Mouse (Mus musculus): ENCODE results near the gene Myo6. TPM values are rescaled to one million over a fixed set of nuclear protein-coding genes. Genes with fewer than 3 reads are reported as not detected.

Myo6 gene
- polyA plus RNA-seq (2014; fragmentation: Nextera tagmentation; extraction: Ambion mirVana) = 50.6 and 54.9 TPM in 2 replicates

DNA sequence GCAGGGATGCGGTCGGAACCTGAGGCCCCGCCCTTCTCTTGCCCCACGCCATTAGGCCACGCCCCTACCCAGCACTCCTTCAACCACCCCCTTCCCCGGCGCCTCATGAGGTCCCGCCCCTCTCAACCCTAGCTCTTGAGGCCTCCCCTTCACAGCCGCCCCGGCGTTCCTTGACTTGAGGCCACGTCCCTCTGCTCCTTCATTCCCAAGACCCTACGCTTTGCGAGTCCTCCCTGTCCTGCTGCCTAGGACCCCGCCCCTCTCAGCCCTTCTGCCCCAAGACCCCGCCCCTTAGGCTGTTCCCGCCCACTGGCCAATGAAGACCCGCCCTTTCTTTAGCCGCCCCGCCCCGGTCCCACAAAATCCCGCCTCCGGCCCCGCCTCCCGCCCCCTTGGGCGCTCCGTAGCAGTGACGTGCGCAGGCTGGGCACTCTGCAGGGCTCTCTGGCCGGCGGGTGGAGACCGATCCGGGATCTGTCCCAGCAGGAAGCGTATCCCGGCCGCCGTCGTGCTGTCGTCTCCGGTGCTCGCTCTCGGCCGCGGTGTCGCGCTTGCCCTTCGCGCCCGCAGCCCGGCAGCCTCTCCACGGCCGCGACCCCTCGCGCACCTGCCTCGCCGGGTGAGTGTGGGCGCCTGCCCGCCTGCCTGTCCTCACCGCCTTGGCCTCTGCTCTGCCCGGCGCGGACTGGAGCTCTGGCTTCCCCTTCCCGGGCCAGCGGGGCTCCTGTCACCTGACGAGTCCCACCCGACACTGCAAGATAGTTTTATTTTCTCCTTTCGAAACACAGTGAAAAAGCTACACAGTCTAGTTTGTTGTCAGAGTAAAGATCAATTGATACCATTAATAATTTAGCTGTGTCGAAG, at the start of gene Myo6:
Gene Myo6, plus strand, starts transcription at position 421 of the 864 bp plus-strand sequence.
- Histone ChIP-seq H3K4me2 (replicated peaks; ENCODE audit: low read depth, low read length) (peak within 1 kb of the TSS; percentile 75), H3K27me3 (ENCODE audit: control insufficient read depth, insufficient read depth, low read length) (no peaks in the 10 kb centered on the region), H3K9ac (replicated peaks; ENCODE audit: low read depth, low read length) (peak within 1 kb of the TSS; percentile 92), H3K27ac (ENCODE audit: low read length) (peak within 1 kb of the TSS; percentile 86), H3K36me3 (ENCODE audit: control insufficient read depth, insufficient read depth, low read length) (no peaks in the 10 kb centered on the region), H3K4me3 (ENCODE audit: low read depth, low read length) (peak within 1 kb of the TSS; percentile 89), H3K4me1 (ENCODE audit: control insufficient read depth, insufficient read depth, low read length) (peaks cover 7% of the 10 kb centered on the region; the same call in 1 of the 2 replicates), H3K9me3 (ENCODE audit: control insufficient read depth, low read depth, low read length) (no peaks in the 10 kb centered on the region)
- peak; percentile 98 for ATAC-seq (ENCODE audit: insufficient number of reproducible peaks, insufficient read depth, low FRiP score, low read depth)
- under 1% methylated on average over 68 of the region's 69 CpGs for WGBS

- Histone ChIP-seq H3K4me3 (ENCODE audit: low read depth, low read length) (no peak overlapping the region), H3K27me3 (ENCODE audit: control insufficient read depth, insufficient read depth, low read length) (no peaks in the 10 kb centered on the region), H3K27ac (ENCODE audit: low read length) (no peak overlapping the region), H3K9me3 (ENCODE audit: control insufficient read depth, low read depth, low read length) (no peaks in the 10 kb centered on the region), H3K4me1 (ENCODE audit: control insufficient read depth, insufficient read depth, low read length) (no peaks in the 10 kb centered on the region), H3K36me3 (ENCODE audit: control insufficient read depth, insufficient read depth, low read length) (peaks cover 47% of the 10 kb centered on the region), H3K4me2 (replicated peaks; ENCODE audit: low read depth, low read length) (no peak overlapping the region), H3K9ac (replicated peaks; ENCODE audit: low read depth, low read length) (no peak overlapping the region)
- no peak for ATAC-seq (ENCODE audit: insufficient number of reproducible peaks, insufficient read depth, low FRiP score, low read depth)
- WGBS = 76% methylated on average over 10 of the region's 10 CpGs
These were observed 18.7 kb upstream of the Myo6 start for GRCm38 (mm10) chr9:80145992-80146587.

- WGBS = 83% methylated on average over 5 of the region's 5 CpGs
- Histone ChIP-seq H3K4me2 (replicated peaks; ENCODE audit: low read depth, low read length) (no peak overlapping the region), H3K9ac (replicated peaks; ENCODE audit: low read depth, low read length) (no peak overlapping the region), H3K27me3 (ENCODE audit: control insufficient read depth, insufficient read depth, low read length) (no peaks in the 10 kb centered on the region), H3K9me3 (ENCODE audit: control insufficient read depth, low read depth, low read length) (no peaks in the 10 kb centered on the region), H3K4me1 (ENCODE audit: control insufficient read depth, insufficient read depth, low read length) (no peaks in the 10 kb centered on the region), H3K36me3 (ENCODE audit: control insufficient read depth, insufficient read depth, low read length) (peaks cover 19% of the 10 kb centered on the region), H3K4me3 (ENCODE audit: low read depth, low read length) (no peak overlapping the region), H3K27ac (ENCODE audit: low read length) (no peak overlapping the region)
- no peak for ATAC-seq (ENCODE audit: insufficient number of reproducible peaks, insufficient read depth, low FRiP score, low read depth)
These were observed 15.2 kb upstream of the Myo6 start for GRCm38 (mm10) chr9:80149594-80149993.

DNA sequence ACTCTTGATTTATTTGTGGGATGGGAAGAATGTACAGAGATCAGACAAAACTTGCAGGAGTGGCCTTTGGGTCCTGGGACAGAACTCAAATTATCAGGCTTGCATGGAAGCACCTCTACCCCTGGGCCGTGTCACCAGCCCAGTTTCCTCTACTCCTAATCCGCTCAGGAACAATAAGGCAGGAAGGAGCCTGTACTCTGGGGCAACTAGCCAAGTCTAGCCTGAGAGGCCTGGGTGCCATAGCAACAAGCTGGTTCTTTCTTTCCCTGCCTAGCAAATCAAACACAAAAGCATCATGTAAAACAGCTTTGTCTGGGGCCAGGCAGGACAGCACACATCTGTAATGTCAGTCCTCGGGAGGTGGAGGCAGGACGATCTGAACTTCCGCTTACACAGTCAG, 9.6 kb upstream of the Myo6 start:
- Histone ChIP-seq H3K9me3 (ENCODE audit: control insufficient read depth, low read depth, low read length) (no peaks in the 10 kb centered on the region; the same call in 1 of the 2 replicates), H3K4me2 (replicated peaks; ENCODE audit: low read depth, low read length) (no peak overlapping the region), H3K27ac (ENCODE audit: low read length) (no peak overlapping the region), H3K36me3 (ENCODE audit: control insufficient read depth, insufficient read depth, low read length) (no peaks in the 10 kb centered on the region), H3K27me3 (ENCODE audit: control insufficient read depth, insufficient read depth, low read length) (no peaks in the 10 kb centered on the region), H3K9ac (replicated peaks; ENCODE audit: low read depth, low read length) (no peak overlapping the region), H3K4me3 (ENCODE audit: low read depth, low read length) (no peak overlapping the region), H3K4me1 (ENCODE audit: control insufficient read depth, insufficient read depth, low read length) (no peaks in the 10 kb centered on the region)
- 76% methylated on average over 5 of the region's 5 CpGs for WGBS
- no peak for ATAC-seq (ENCODE audit: insufficient number of reproducible peaks, insufficient read depth, low FRiP score, low read depth)

- H3K27ac ChIP-seq (ENCODE audit: low read length) = no peak overlapping the region
- H3K4me2 ChIP-seq (replicated peaks; ENCODE audit: low read depth, low read length) = no peak overlapping the region
- no peaks in the 10 kb centered on the region for H3K36me3 ChIP-seq (ENCODE audit: control insufficient read depth, insufficient read depth, low read length)
- WGBS = 78% methylated on average over 5 of the region's 5 CpGs
- no peaks in the 10 kb centered on the region; the same call in 1 of the 2 replicates for H3K9me3 ChIP-seq (ENCODE audit: control insufficient read depth, low read depth, low read length)
- H3K27me3 ChIP-seq (ENCODE audit: control insufficient read depth, insufficient read depth, low read length) = no peaks in the 10 kb centered on the region
- H3K4me1 ChIP-seq (ENCODE audit: control insufficient read depth, insufficient read depth, low read length) = no peaks in the 10 kb centered on the region
- H3K4me3 ChIP-seq (ENCODE audit: low read depth, low read length) = no peak overlapping the region
- no peak for ATAC-seq (ENCODE audit: insufficient number of reproducible peaks, insufficient read depth, low FRiP score, low read depth)
- H3K9ac ChIP-seq (replicated peaks; ENCODE audit: low read depth, low read length) = no peak overlapping the region
These were observed 8.1 kb upstream of the Myo6 start for GRCm38 (mm10) chr9:80156780-80157179.

DNA sequence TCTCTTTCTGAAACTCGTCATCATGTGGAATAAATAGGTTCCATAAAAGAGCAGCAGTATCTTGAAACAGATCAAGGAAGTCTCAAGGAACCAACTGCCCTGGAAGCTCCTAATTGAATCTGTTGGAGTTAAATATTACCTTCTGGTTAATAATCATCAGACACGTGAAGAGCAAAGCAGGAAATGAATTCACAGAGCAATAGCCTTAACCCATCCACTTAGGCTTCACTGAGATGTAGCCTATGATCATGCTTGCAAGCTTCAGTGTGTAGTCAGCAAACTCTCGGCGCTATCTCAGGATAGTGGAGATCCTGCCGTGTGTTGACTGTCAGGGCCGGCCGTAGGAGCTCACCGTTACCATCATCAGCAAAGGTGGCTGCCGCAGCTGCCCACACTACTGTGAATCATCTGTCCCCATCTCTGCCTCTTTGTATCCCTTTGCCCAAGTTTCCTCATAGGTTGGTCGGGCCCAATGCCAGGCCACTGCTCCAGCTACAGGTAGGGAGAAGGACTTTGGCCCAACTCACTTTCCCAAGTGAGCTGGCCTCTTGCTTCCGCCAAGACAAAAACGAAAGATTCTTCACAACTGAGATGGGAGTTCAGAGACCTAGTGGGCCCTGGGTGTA, 6.9 kb upstream of the Myo6 start:
- Histone ChIP-seq H3K9ac (replicated peaks; ENCODE audit: low read depth, low read length) (no peak overlapping the region), H3K27ac (ENCODE audit: low read length) (no peak overlapping the region), H3K27me3 (ENCODE audit: control insufficient read depth, insufficient read depth, low read length) (no peaks in the 10 kb centered on the region), H3K9me3 (ENCODE audit: control insufficient read depth, low read depth, low read length) (no peaks in the 10 kb centered on the region; the same call in 1 of the 2 replicates), H3K4me3 (ENCODE audit: low read depth, low read length) (no peak overlapping the region), H3K4me1 (ENCODE audit: control insufficient read depth, insufficient read depth, low read length) (no peaks in the 10 kb centered on the region), H3K4me2 (replicated peaks; ENCODE audit: low read depth, low read length) (no peak overlapping the region), H3K36me3 (ENCODE audit: control insufficient read depth, insufficient read depth, low read length) (no peaks in the 10 kb centered on the region)
- 81% methylated on average over 12 of the region's 12 CpGs for WGBS
- ATAC-seq (ENCODE audit: insufficient number of reproducible peaks, insufficient read depth, low FRiP score, low read depth) = peak; percentile 47; the same call in 1 of the 2 replicates

- WGBS = 82% methylated on average over 5 of the region's 5 CpGs
- no peak for ATAC-seq (ENCODE audit: insufficient number of reproducible peaks, insufficient read depth, low FRiP score, low read depth)
- Histone ChIP-seq H3K4me3 (ENCODE audit: low read depth, low read length) (no peak overlapping the region), H3K4me2 (replicated peaks; ENCODE audit: low read depth, low read length) (no peak overlapping the region), H3K9me3 (ENCODE audit: control insufficient read depth, low read depth, low read length) (no peaks in the 10 kb centered on the region; the same call in 1 of the 2 replicates), H3K36me3 (ENCODE audit: control insufficient read depth, insufficient read depth, low read length) (no peaks in the 10 kb centered on the region), H3K27me3 (ENCODE audit: control insufficient read depth, insufficient read depth, low read length) (no peaks in the 10 kb centered on the region), H3K27ac (ENCODE audit: low read length) (no peak overlapping the region; the same call in 1 of the 2 replicates), H3K9ac (replicated peaks; ENCODE audit: low read depth, low read length) (no peak overlapping the region), H3K4me1 (ENCODE audit: control insufficient read depth, insufficient read depth, low read length) (peaks cover under 1% of the 10 kb centered on the region; the same call in 1 of the 2 replicates)
These were observed 5.9 kb upstream of the Myo6 start for GRCm38 (mm10) chr9:80158937-80159336.

DNA sequence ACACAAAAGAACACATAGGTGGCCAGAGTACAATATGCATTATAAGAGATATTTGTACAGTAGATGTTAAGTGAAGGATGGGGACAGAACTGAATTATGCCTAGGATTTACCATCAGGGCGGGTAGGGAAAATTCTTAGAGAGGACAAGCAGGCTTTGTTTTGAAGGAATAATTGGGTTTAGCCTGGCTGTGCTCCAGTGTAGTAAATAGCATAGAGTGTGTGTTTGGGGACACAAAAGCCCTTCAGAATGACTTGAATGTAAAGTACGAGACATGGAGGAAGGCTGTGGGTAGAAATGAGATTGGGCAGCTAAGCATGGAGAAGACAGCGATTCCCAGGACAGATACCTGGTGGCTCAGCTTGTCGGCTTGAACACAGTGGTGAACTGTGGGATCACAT, 3.4 kb upstream of the Myo6 start:
- H3K36me3 ChIP-seq (ENCODE audit: control insufficient read depth, insufficient read depth, low read length) = no peaks in the 10 kb centered on the region
- H3K27ac ChIP-seq (ENCODE audit: low read length) = no peak overlapping the region
- H3K9ac ChIP-seq (replicated peaks; ENCODE audit: low read depth, low read length) = no peak overlapping the region
- H3K4me2 ChIP-seq (replicated peaks; ENCODE audit: low read depth, low read length) = no peak overlapping the region
- no peak overlapping the region for H3K4me3 ChIP-seq (ENCODE audit: low read depth, low read length)
- H3K9me3 ChIP-seq (ENCODE audit: control insufficient read depth, low read depth, low read length) = no peaks in the 10 kb centered on the region
- no peaks in the 10 kb centered on the region for H3K27me3 ChIP-seq (ENCODE audit: control insufficient read depth, insufficient read depth, low read length)
- peaks cover 2% of the 10 kb centered on the region; the same call in 1 of the 2 replicates for H3K4me1 ChIP-seq (ENCODE audit: control insufficient read depth, insufficient read depth, low read length)
- no peak for ATAC-seq (ENCODE audit: insufficient number of reproducible peaks, insufficient read depth, low FRiP score, low read depth)
- 77% methylated on average over 4 of the region's 4 CpGs for WGBS

Data from stomach, embryonic 14.5 days (tissue).